In genomic region chr4:114909602-114910484, GRCm38 (mm10) we compare ENCODE assay signal across 8 mouse cellular contexts. TPM values are rescaled to one million over a fixed set of nuclear protein-coding genes. Genes with fewer than 3 reads are reported as not detected.
DNase-seq lines count a peak whose midpoint lies in the region; ATAC-seq lines count a peak whose summit lies in the region.

No protein-coding gene starts in this region.

- peak overlapping the region; percentile 77 for H3K27ac ChIP-seq in limb, embryonic 10.5 days
- 0 out of 2 replicates have a peak overlapping the region, but pooled peaks have one; percentile 25 for H3K27ac ChIP-seq in midbrain, embryonic 12.5 days (replicated peaks)

- H3K4me1 ChIP-seq in limb, embryonic 10.5 days = peaks cover 37% of the 10 kb centered on the region
- peaks cover 26% of the 10 kb centered on the region for H3K4me1 ChIP-seq in midbrain, embryonic 12.5 days

- WGBS in limb, embryonic 10.5 days = 2% methylated on average over 20 of the region's 20 CpGs
- 1% methylated on average over 20 of the region's 20 CpGs for WGBS in midbrain, embryonic 12.5 days

- peak overlapping the region; percentile 57 for H3K4me3 ChIP-seq in limb, embryonic 10.5 days
- H3K4me3 ChIP-seq in midbrain, embryonic 12.5 days = peak overlapping the region; percentile 52

- H3K27me3 ChIP-seq in limb, embryonic 10.5 days (ENCODE audit: low read depth, poor library complexity, severe bottlenecking) = peaks cover 100% of the 10 kb centered on the region
- peaks cover 99% of the 10 kb centered on the region for H3K27me3 ChIP-seq in midbrain, embryonic 12.5 days

- no peaks in the 10 kb centered on the region for H3K36me3 ChIP-seq in limb, embryonic 10.5 days
- H3K36me3 ChIP-seq in midbrain, embryonic 12.5 days = no peaks in the 10 kb centered on the region

- peak overlapping the region; percentile 77 for H3K4me2 ChIP-seq in midbrain, embryonic 12.5 days (replicated peaks)

- H3K9ac ChIP-seq in midbrain, embryonic 12.5 days (replicated peaks) = peak overlapping the region; percentile 39; the same call in 1 of the 2 replicates

- peak; percentile 22 for DNase-seq in gastrocnemius, postnatal 14 days
- no peak for DNase-seq in gastrocnemius, adult 8-10 months (ENCODE audit: low spot score in 2 of 2)
- peak; percentile 34 to 62 for DNase-seq in adrenal gland, postnatal 36 days
- DNase-seq in limb, embryonic 10.5 days (ENCODE audit: low spot score) = peak; percentile 80
- DNase-seq in thymus, adult 18-20 months = peak; percentile 28 to 37
- DNase-seq in layer of hippocampus, adult 9-11 months = no peak

- ATAC-seq in granulocyte monocyte progenitor cell, adult 5-6 weeks (replicated peaks; ENCODE audit: poor library complexity, severe bottlenecking) = peak; percentile 43
- ATAC-seq in midbrain, embryonic 12.5 days (ENCODE audit: low FRiP score, low read depth) = no peak

- no peaks in the 10 kb centered on the region for H3K9me3 ChIP-seq in limb, embryonic 10.5 days (replicated peaks)
- no peaks in the 10 kb centered on the region for H3K9me3 ChIP-seq in midbrain, embryonic 12.5 days

- intact Hi-C loops in gastrocnemius, postnatal 14 days (cut with DNase I; ENCODE audit: low total_unique reads) = loop anchor here (5.0 kb wide), 1 partner anchor 243 kb away; no protein-coding TSS in a partner anchor

RNA-seq across cellular contexts. Expression of gene Foxd2, which starts 1.2 kb away (rescaled TPM):
- under 1 TPM; 0.42 to 0.72 TPM for total RNA-seq in gastrocnemius, postnatal 14 days (2021)
- under 1 TPM in 3 of 4 experiments, not detected in 1; 0.10 to 0.29 (median 0.19) TPM for total RNA-seq in gastrocnemius, adult 8-10 months (2022)
- total RNA-seq in adrenal gland, postnatal 36 days (2021) = 1 to 10 TPM; 1.4 to 1.7 TPM
- total RNA-seq in granulocyte monocyte progenitor cell, adult 5-6 weeks (2014; fragmentation: Nextera tagmentation) = 0.32 and 1.0 TPM in 2 replicates
- 0.30 and 1.3 TPM in 2 replicates for total RNA-seq in granulocyte monocyte progenitor cell, adult 5-6 weeks (2017)
- 0.81 and 1.1 TPM in 2 replicates for polyA plus RNA-seq in limb, embryonic 10.5 days (2016; fragmentation: Nextera tagmentation; extraction: Ambion mirVana)
- polyA plus RNA-seq in midbrain, embryonic 12.5 days (2016; fragmentation: Nextera tagmentation; extraction: Ambion mirVana) = 3.0 and 5.2 TPM in 2 replicates

RNA-seq across cellular contexts. Expression of gene Foxe3, which starts 16.0 kb away (rescaled TPM):
- total RNA-seq in gastrocnemius, postnatal 14 days (2021) = not detected
- not detected for total RNA-seq in gastrocnemius, adult 8-10 months (2022)
- not detected for total RNA-seq in adrenal gland, postnatal 36 days (2021)
- total RNA-seq in granulocyte monocyte progenitor cell, adult 5-6 weeks (2014; fragmentation: Nextera tagmentation) = not detected in 2 replicates
- not detected in 2 replicates for total RNA-seq in granulocyte monocyte progenitor cell, adult 5-6 weeks (2017)
- not detected in 2 replicates for polyA plus RNA-seq in limb, embryonic 10.5 days (2016; fragmentation: Nextera tagmentation; extraction: Ambion mirVana)
- polyA plus RNA-seq in midbrain, embryonic 12.5 days (2016; fragmentation: Nextera tagmentation; extraction: Ambion mirVana) = 0.42 and 0.46 TPM in 2 replicates

Comparison
In these comparisons a context has a peak if more than half of its experiments do, and no peak if none do; other contexts are left out.
1. DNase-seq: peak in gastrocnemius, postnatal 14 days (single experiment), adrenal gland, postnatal 36 days (2 of 2), limb, embryonic 10.5 days (single experiment) and thymus, adult 18-20 months (2 of 2); none in gastrocnemius, adult 8-10 months (0 of 2) and layer of hippocampus, adult 9-11 months (single experiment).